Mouse (Mus musculus) heart, embryonic 14.5 days (tissue): Measurements from ENCODE around the gene Dffa. TPM values are rescaled to one million over a fixed set of nuclear protein-coding genes. Genes with fewer than 3 reads are reported as not detected.

Experiments used
- ATAC-seq: fragments of 200-750 bp; cut with Nextera tagmentation; 2 replicates; pipeline ENCODE4 v1.8.0; 2017; ENCODE audit warnings: low read depth, moderate TSS enrichment; ENCODE audit not compliant: insufficient number of reproducible peaks, insufficient read depth, low FRiP score
- H3K27ac ChIP-seq, 2 experiments: fragments of 200-500 bp in 1 of 2; fragments of 300-500 bp in 1 of 2; sonication (generic) in 1 of 2; replicated peaks in 1 of 2; 2 replicates each; pipeline ENCODE4 v1.5.1; 2012 to 2014; ENCODE audit warnings: low read depth in 2 of 2, low read length in 2 of 2, control low read depth in 1 of 2, mild to moderate bottlenecking in 1 of 2, mixed read lengths in 1 of 2; ENCODE audit not compliant: control insufficient read depth in 1 of 2, insufficient read depth in 1 of 2
- H3K27me3 ChIP-seq: fragments of 300-500 bp; sonication (generic); 2 replicates; pipeline ENCODE4 v1.6.1; 2014; ENCODE audit warnings: mild to moderate bottlenecking, low read length, control low read depth; ENCODE audit not compliant: control insufficient read depth, insufficient read depth
- H3K36me3 ChIP-seq: fragments of 300-500 bp; sonication (generic); 2 replicates; pipeline ENCODE4 v1.6.1; 2014; ENCODE audit warnings: mild to moderate bottlenecking, control low read depth, low read length, mixed read lengths; ENCODE audit not compliant: control insufficient read depth, insufficient read depth
- H3K4me1 ChIP-seq, 2 experiments: fragments of 200-500 bp in 1 of 2; fragments of 300-500 bp in 1 of 2; sonication (generic) in 1 of 2; 2 replicates each; pipeline ENCODE4 v1.6.1; 2012 to 2014; ENCODE audit warnings: low read length in 2 of 2, control low read depth in 1 of 2, mixed read lengths in 1 of 2; ENCODE audit not compliant: control insufficient read depth in 2 of 2, insufficient read depth in 2 of 2
- H3K4me2 ChIP-seq: fragments of 300-500 bp; sonication (generic); 2 replicates; pipeline ENCODE4 v1.6.1; 2014; ENCODE audit warnings: mild to moderate bottlenecking, low read length
- H3K4me3 ChIP-seq, 2 experiments: fragments of 200-500 bp in 1 of 2; fragments of 300-500 bp in 1 of 2; sonication (generic) in 1 of 2; 2 replicates each; pipeline ENCODE4 v1.5.1; 2012 to 2014; ENCODE audit warnings: low read length in 2 of 2, mild to moderate bottlenecking in 2 of 2, control low read depth in 1 of 2, low read depth in 1 of 2, moderate library complexity in 1 of 2; ENCODE audit not compliant: control insufficient read depth in 1 of 2, insufficient read depth in 1 of 2
- H3K9ac ChIP-seq: fragments of 300-500 bp; sonication (generic); 2 replicates; pipeline ENCODE4 v1.6.1; 2014; ENCODE audit warnings: mild to moderate bottlenecking, low read length
- H3K9me3 ChIP-seq: fragments of 300-500 bp; sonication (generic); 2 replicates; pipeline ENCODE4 v1.6.1; 2016; ENCODE audit warnings: low read length, control low read depth; ENCODE audit not compliant: control insufficient read depth
- WGBS: fragments of 180-500 bp; shearing (Covaris S2); extraction: QIAGEN DNeasy Blood & Tissue Kit; methylation state at CpG from one replicate; pipeline ENCODE4 v1.1.7; 2014; 5-methylcytosine and 5-hydroxymethylcytosine counted together
- polyA plus RNA-seq: library from polyadenylated mRNA; unstranded; fragments of >200 nt; fragmentation: Nextera tagmentation; extraction: Ambion mirVana; gene quantifications from 2 replicates; pipeline ENCODE4 v1.2.1, GENCODE M21; 2014

Gene Dffa
- polyA plus RNA-seq, 1 experiment from 2014 or later, result 26.7 TPM

DNA sequence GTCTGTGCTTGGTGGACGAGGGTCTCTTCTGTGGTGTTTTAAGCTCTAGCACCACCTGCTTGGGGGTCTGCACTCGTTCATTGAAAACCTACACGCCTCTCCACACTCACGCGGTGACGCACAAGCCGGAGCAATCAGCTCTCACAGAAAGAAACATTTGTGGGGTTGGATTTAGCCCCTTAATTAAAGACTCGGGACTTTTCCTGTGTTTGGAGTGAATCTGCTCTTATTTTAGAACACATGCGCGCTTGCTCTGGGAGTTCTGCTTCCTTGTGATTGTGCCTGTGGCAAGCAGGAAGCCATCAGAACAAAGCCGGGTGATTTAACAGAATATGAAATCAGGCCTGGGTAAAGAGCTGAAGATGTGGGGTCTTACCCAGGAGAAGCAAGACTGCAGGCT is 22.7 kb downstream of the Dffa start, which contains the start of gene Cort:
Gene Cort (minus strand): TSS at position 101 of the 400 bp plus-strand sequence.
- Histone ChIP-seq H3K9ac (no peak within 1 kb of the TSS), H3K9me3 (no peaks in the 10 kb centered on the region), H3K36me3 (peaks cover 50% of the 10 kb centered on the region), H3K4me3 (no peak within 1 kb of the TSS), H3K27me3 (no peaks in the 10 kb centered on the region), H3K4me1 (peaks cover 0 to 5% of the 10 kb centered on the region in 2 experiments; a peak in 2 of 4 replicates), H3K27ac (no peak within 1 kb of the TSS), H3K4me2 (no peak within 1 kb of the TSS)
- WGBS, result 77% methylated on average over 11 of the region's 11 CpGs
- ATAC-seq, result no peak

DNA sequence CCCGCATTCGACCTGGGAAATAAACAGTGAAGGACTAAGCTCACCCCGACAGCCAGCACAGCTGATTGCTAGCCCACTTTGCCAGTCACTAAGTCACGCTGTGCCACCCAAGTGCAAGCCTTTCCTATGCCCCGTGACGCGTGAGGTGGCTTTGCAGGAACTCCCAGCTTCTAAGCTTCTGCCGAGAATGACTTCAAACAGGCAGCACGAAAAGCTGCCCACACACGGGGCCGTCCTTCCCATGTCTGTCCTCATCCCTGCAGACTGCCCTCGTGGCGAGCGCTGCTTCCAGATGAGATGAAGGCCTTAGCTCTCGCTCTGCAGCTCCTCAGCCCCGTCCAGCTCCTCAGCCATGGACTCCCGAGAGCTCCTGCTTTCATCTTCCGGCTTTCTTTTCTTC is 24.5 kb downstream of the Dffa start:
- H3K4me1 ChIP-seq, result peaks cover 0 to 5% of the 10 kb centered on the region in 2 experiments; a peak in 2 of 4 replicates
- H3K9me3 ChIP-seq, result no peaks in the 10 kb centered on the region
- no peak overlapping the region for H3K27ac ChIP-seq
- H3K27me3 ChIP-seq, result no peaks in the 10 kb centered on the region
- H3K4me3 ChIP-seq, result no peak overlapping the region
- ATAC-seq, result no peak
- H3K9ac ChIP-seq, result no peak overlapping the region
- WGBS, result 82% methylated on average over 18 of the region's 18 CpGs
- no peak overlapping the region for H3K4me2 ChIP-seq
- peaks cover 53% of the 10 kb centered on the region for H3K36me3 ChIP-seq

DNA sequence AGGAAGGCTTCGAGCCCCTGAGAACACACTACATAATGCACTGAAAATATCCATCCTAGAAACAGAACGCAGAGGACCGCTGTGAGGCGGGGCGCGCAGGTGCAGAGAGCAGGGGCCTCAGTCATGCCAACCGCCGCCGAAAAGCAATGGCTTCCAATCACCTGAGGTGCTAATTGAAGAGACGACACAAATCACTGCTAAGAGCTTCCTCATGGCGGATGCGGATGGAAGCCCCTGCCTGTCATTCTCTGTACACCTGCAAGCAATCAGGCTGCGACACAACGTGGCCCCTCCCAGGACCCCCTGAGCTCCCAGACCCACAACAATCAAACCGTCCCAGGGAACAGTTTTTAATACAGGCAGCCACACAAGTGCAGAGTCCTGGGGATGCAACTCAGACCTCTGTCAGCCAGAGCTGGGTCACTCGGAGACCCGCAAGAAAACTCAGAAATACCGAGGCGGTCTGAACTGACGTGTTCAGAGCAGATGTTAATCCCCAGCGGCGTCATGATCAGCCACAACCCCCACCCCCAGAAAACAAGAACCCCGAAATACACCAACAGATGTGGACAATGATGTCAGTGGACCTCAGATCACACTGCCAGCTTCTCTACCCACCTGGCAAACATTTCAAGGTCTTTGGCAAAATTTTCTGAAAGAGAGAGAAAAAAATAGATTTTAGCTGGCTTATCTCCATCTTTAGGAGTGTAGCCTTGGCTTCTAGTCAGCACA is 27.2 kb downstream of the Dffa start:
- ATAC-seq, result no peak
- no peaks in the 10 kb centered on the region for H3K27me3 ChIP-seq
- no peak overlapping the region for H3K9ac ChIP-seq
- no peaks in the 10 kb centered on the region for H3K4me1 ChIP-seq
- H3K4me3 ChIP-seq, result no peak overlapping the region
- H3K36me3 ChIP-seq, result peaks cover 53% of the 10 kb centered on the region
- no peak overlapping the region for H3K27ac ChIP-seq
- WGBS, result 89% methylated on average over 23 of the region's 23 CpGs
- H3K4me2 ChIP-seq, result no peak overlapping the region
- no peaks in the 10 kb centered on the region for H3K9me3 ChIP-seq

DNA sequence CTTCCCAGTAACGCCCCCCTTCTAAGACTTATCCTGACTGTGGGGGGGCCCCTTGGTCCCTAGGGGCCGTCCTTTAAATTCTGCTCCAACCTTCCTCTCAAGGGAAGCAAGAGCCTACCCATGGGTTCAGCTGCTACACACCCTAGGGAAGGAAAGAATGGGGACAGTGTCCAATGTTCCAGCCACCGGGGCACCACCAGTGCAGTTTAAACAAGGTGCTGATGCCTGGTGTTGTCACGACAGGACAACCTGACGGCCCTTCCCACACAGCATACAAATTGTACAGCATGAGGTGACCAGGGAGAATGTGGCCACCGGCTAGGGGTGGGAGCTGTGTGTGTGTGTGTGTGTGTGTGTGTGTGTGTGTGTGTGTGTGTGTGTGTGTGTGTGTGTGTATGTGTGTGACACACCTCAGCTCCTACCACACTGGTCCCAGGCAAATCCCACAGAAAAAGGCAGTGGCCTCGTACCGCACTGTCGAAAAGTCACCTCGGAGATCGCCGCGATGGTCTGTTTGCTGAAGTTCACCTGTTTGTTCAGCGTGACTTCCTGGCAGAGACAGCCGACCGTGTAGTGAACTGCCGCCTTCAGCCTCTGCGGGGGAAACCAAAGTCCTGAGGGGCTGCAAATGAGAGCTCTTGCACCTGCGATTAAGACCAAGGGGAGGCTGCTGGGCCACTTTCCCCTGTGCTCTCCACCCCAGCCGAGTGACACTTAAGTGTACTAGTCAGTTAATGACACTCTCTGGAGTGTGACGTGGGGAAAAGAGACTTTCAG is 28.0 kb downstream of the Dffa start:
- Histone ChIP-seq H3K9me3 (no peaks in the 10 kb centered on the region), H3K4me3 (no peak overlapping the region), H3K36me3 (peaks cover 45% of the 10 kb centered on the region), H3K27ac (no peak overlapping the region), H3K27me3 (no peaks in the 10 kb centered on the region), H3K9ac (no peak overlapping the region), H3K4me2 (no peak overlapping the region), H3K4me1 (peaks cover 2 to 5% of the 10 kb centered on the region in 2 experiments; a peak in 2 of 4 replicates)
- ATAC-seq, result no peak
- WGBS, result 90% methylated on average over 21 of the region's 21 CpGs

DNA sequence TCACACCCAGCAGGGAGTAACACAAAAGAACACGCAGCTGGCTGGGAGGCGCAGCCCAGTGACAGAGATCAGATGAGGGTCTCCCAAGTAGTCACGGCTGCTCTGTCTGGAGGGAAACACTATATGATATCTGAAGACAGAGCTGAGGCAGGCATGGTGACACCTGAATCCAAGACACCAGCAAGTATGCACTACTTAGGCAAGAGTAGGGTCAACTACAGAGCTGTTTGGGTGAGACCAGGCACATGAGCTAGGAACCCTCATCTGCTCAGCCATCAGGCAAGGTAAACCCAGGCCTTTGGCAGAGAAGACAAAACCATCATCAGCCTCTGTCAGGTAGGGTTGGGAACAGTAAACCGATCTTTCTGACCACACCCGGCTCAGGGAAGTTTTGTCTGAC is 29.4 kb downstream of the Dffa start:
- no peak overlapping the region for H3K27ac ChIP-seq
- WGBS, result 86% methylated on average over 5 of the region's 5 CpGs
- H3K36me3 ChIP-seq, result peaks cover 35% of the 10 kb centered on the region
- no peak for ATAC-seq
- peaks cover 2 to 5% of the 10 kb centered on the region in 2 experiments; a peak in 2 of 4 replicates for H3K4me1 ChIP-seq
- no peak overlapping the region; the same call in 1 of the 2 replicates for H3K9ac ChIP-seq
- no peak overlapping the region for H3K4me2 ChIP-seq
- H3K4me3 ChIP-seq, result no peak overlapping the region
- no peaks in the 10 kb centered on the region for H3K27me3 ChIP-seq
- no peaks in the 10 kb centered on the region for H3K9me3 ChIP-seq

DNA sequence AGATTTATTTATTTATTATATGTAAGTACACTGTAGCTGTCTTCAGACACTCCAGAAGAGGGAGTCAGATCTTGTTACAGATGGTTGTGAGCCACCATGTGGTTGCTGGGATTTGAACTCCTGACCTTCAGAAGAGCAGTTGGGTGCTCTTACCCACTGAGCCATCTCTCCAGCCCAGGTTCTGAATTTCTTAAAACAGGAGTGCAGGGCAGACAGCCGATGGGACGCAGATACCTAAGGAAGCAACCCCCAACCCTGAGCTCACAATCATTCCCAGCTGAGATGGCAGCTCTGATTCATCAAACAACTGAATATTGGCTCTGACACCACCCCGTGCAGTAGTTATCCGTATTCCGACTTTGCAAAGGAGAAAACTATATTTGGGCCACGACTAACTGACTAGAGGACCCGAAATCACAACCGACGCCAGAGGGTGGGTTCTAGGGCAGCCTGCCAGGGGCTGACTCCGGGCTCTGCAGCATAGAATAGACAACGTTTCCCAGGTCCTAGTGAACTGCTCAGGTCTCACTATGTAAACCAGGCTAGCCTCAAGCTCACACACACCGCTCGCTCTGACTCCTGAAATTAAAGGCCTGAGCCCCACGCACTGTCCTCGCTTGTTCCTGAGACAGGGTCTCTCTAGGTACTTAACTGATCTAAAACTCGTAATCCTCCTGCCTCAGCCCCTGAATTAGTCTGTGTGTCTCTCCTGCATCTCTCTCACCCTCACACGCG is 32.3 kb downstream of the Dffa start:
- H3K4me2 ChIP-seq, result peak overlapping the region; percentile 85
- ATAC-seq, result no peak
- H3K9me3 ChIP-seq, result no peaks in the 10 kb centered on the region
- H3K27me3 ChIP-seq, result no peaks in the 10 kb centered on the region
- no peak overlapping the region for H3K27ac ChIP-seq
- 64% methylated on average over 18 of the region's 18 CpGs for WGBS
- peaks cover 12% of the 10 kb centered on the region for H3K36me3 ChIP-seq
- H3K4me1 ChIP-seq, result peaks cover 2 to 5% of the 10 kb centered on the region in 2 experiments; a peak in 2 of 4 replicates
- peak overlapping the region; percentile 78 for H3K9ac ChIP-seq
- peak overlapping the region; percentile 65 to 72 for H3K4me3 ChIP-seq
